ENCODE assay signal across 8 mouse cellular contexts in genomic region chr16:35541661-35542420, GRCm38 (mm10). TPM values are rescaled to one million over a fixed set of nuclear protein-coding genes. Genes with fewer than 3 reads are reported as not detected.
DNase-seq lines count a peak whose midpoint lies in the region; ATAC-seq lines count a peak whose summit lies in the region.
"Had no signal": no experiment of that assay in that cellular context is flagged by ENCODE, and none has a peak within 500 bp of the region (broad histone marks: within the 10 kb centered on the region; RNA-seq: fewer than 3 reads in every experiment).

No protein-coding gene starts in this region.

- no peak overlapping the region for H3K27ac ChIP-seq in lung, embryonic 15.5 days
- peak overlapping the region; percentile 88 for H3K27ac ChIP-seq in forebrain, embryonic 15.5 days (replicated peaks)
- peak overlapping the region; percentile 72 for H3K27ac ChIP-seq in midbrain, embryonic 15.5 days

- H3K27me3 ChIP-seq in lung, embryonic 15.5 days, result peaks cover 86% of the 10 kb centered on the region
- H3K27me3 ChIP-seq in forebrain, embryonic 15.5 days, result peaks cover 8% of the 10 kb centered on the region
- H3K27me3 ChIP-seq in midbrain, embryonic 15.5 days (replicated peaks), result no peaks in the 10 kb centered on the region

- no peaks in the 10 kb centered on the region for H3K36me3 ChIP-seq in lung, embryonic 15.5 days
- no peaks in the 10 kb centered on the region for H3K36me3 ChIP-seq in forebrain, embryonic 15.5 days
- no peaks in the 10 kb centered on the region for H3K36me3 ChIP-seq in midbrain, embryonic 15.5 days (replicated peaks)

- peaks cover 27% of the 10 kb centered on the region for H3K4me1 ChIP-seq in lung, embryonic 15.5 days
- H3K4me1 ChIP-seq in forebrain, embryonic 15.5 days, result peaks cover 33% of the 10 kb centered on the region
- peaks cover 20% of the 10 kb centered on the region for H3K4me1 ChIP-seq in midbrain, embryonic 15.5 days

- H3K9ac ChIP-seq in lung, embryonic 15.5 days, result peak overlapping the region; percentile 39
- H3K9ac ChIP-seq in forebrain, embryonic 15.5 days (replicated peaks), result peak overlapping the region; percentile 64
- peak overlapping the region; percentile 54 for H3K9ac ChIP-seq in midbrain, embryonic 15.5 days

- WGBS in lung, embryonic 15.5 days, result 2% methylated on average over 54 of the region's 54 CpGs
- under 1% methylated on average over 53 of the region's 54 CpGs for WGBS in forebrain, embryonic 15.5 days
- under 1% methylated on average over 49 of the region's 54 CpGs for WGBS in midbrain, embryonic 15.5 days

- peak overlapping the region; percentile 51 for H3K4me3 ChIP-seq in lung, embryonic 15.5 days
- peak overlapping the region; percentile 93 for H3K4me3 ChIP-seq in forebrain, embryonic 15.5 days
- H3K4me3 ChIP-seq in midbrain, embryonic 15.5 days, result peak overlapping the region; percentile 54
- H3K4me3 ChIP-seq: myocyte had no signal

- peak; percentile 27; the same call in 1 of the 2 replicates for ATAC-seq in lung, embryonic 15.5 days (ENCODE audit: borderline replicate concordance, extremely low read depth, low FRiP score, low TSS enrichment)
- peak; percentile 54 for ATAC-seq in forebrain, embryonic 15.5 days (replicated peaks)
- ATAC-seq in midbrain, embryonic 15.5 days (replicated peaks), result peak; percentile 55

- H3K4me2 ChIP-seq in lung, embryonic 15.5 days, result peak overlapping the region; percentile 99
- H3K4me2 ChIP-seq in forebrain, embryonic 15.5 days (replicated peaks), result peak overlapping the region; percentile 94
- H3K4me2 ChIP-seq in midbrain, embryonic 15.5 days, result peak overlapping the region; percentile 90

- DNase-seq in lung, adult 18-20 months, result no peak
- peak; percentile 59 for DNase-seq in cerebellum, postnatal 10 days
- peak; percentile 56 for DNase-seq in kidney, postnatal 10 days
- no peak for DNase-seq in spleen, postnatal 14 days (ENCODE audit: low spot score in 2 of 2)

- H3K9me3 ChIP-seq in lung, embryonic 15.5 days, result no peaks in the 10 kb centered on the region
- H3K9me3 ChIP-seq in forebrain, embryonic 15.5 days, result no peaks in the 10 kb centered on the region
- H3K9me3 ChIP-seq in midbrain, embryonic 15.5 days, result no peaks in the 10 kb centered on the region

RNA-seq across cellular contexts. Expression of gene Sema5b, which starts 0.9 kb away (rescaled TPM):
- 3.2 and 4.5 TPM in 2 replicates for polyA plus RNA-seq in lung, embryonic 15.5 days (2015; fragmentation: Nextera tagmentation; extraction: Ambion mirVana)
- 31.5 and 34.0 TPM in 2 replicates for polyA plus RNA-seq in forebrain, embryonic 15.5 days (2015; fragmentation: Nextera tagmentation; extraction: Ambion mirVana)
- polyA plus RNA-seq in midbrain, embryonic 15.5 days (2015; fragmentation: Nextera tagmentation; extraction: Ambion mirVana), result 25.4 and 27.7 TPM in 2 replicates
- polyA plus RNA-seq: myocyte had no signal

RNA-seq across cellular contexts. Expression of gene Pdia5, which starts 51.2 kb away (rescaled TPM):
- polyA plus RNA-seq in lung, embryonic 15.5 days (2015; fragmentation: Nextera tagmentation; extraction: Ambion mirVana), result 42.9 and 43.1 TPM in 2 replicates
- polyA plus RNA-seq in forebrain, embryonic 15.5 days (2015; fragmentation: Nextera tagmentation; extraction: Ambion mirVana), result 8.9 and 10.4 TPM in 2 replicates
- 12.4 and 13.9 TPM in 2 replicates for polyA plus RNA-seq in midbrain, embryonic 15.5 days (2015; fragmentation: Nextera tagmentation; extraction: Ambion mirVana)

Comparison
In these comparisons a context has a peak if more than half of its experiments do, and no peak if none do; other contexts are left out.
1. DNase-seq: peak in cerebellum, postnatal 10 days (2 of 2) and kidney, postnatal 10 days (single experiment); none in lung, adult 18-20 months (0 of 2) and spleen, postnatal 14 days (0 of 2).
2. Peak in every context shown above with its lines, with median percentiles within 50 percentile points of each other: ATAC-seq, H3K4me2 ChIP-seq, H3K4me3 ChIP-seq and H3K9ac ChIP-seq.